Mouse (Mus musculus) adrenal gland, adult (tissue): ENCODE results near the gene Cep44.
A peak's percentile ranks its signal among the peaks of the same experiment; 100 is the strongest.

Experiments
- DNase-seq, 2 experiments: peaks; one replicate each; pipeline ENCODE4 v3.0.0; 2022 to 2023; ENCODE audit warnings: low spot score in 1 of 2; ENCODE audit not compliant: inconsistent age in 2 of 2

Cep44 gene

DNA sequence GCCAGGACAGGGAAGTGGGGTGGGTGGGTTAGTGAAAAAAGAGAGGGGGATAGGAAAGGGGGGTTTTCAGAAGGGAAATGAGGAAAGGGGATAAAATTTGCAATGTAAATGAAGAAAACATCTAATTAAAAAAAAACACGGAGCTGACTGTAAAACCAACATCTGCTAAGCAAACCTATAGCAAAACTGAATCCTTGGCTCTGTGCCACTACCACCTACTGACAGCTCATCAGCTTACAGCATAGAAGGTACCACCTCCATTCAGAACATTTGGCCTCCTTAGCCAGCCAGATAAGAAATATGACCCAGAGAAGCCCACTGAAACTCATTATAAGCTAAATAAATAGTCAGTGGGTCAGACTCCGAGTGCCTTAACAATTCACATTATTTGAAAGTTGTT lies 61.4 kb downstream of the Cep44 start:
- no peak for DNase-seq

DNA sequence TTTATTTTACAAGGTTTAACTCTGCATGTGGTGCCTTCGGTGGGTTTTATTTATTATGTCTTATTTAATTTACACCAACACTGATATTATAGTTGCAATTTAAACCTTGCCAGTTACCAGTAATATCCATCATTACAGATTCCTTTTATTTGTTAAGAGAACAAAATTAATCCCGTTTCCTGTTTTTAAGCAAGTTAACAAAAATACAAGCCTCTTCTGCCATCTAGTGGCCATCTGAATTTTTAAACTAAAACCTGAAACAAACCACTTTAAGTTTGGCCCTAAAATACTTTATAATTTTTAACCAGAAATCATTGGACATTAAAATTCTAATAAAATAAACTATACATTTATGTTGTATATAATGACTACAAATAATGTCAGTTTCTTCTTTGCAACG lies 64.8 kb downstream of the Cep44 start:
- peak in 1 of 2 experiments; percentile 51 for DNase-seq
